29 mouse cellular contexts compared by ENCODE assay signal in genomic region chr4:107136531-107136930, GRCm38 (mm10). TPM values are rescaled to one million over a fixed set of nuclear protein-coding genes. Genes with fewer than 3 reads are reported as not detected.
DNase-seq lines count a peak whose midpoint lies in the region; ATAC-seq and TF ChIP-seq lines count a peak whose summit lies in the region.
"Had no signal": no experiment of that assay in that cellular context is flagged by ENCODE, and none has a peak within 500 bp of the region (broad histone marks: within the 10 kb centered on the region; RNA-seq: fewer than 3 reads in every experiment).

No protein-coding gene starts in this region.

- H3K27ac ChIP-seq in embryonic facial prominence, embryonic 12.5 days: no peak overlapping the region
- H3K27ac ChIP-seq in embryonic facial prominence, embryonic 10.5 days (replicated peaks): no peak overlapping the region
- 0 out of 2 replicates have a peak overlapping the region, but pooled peaks have one; percentile 2 for H3K27ac ChIP-seq in midbrain, embryonic 10.5 days (replicated peaks)
- H3K27ac ChIP-seq in midbrain, postnatal 0 days (ENCODE audit: low read depth, low read length): no peak overlapping the region
- H3K27ac ChIP-seq: embryonic facial prominence, embryonic 15.5 days; heart, adult 2 months; hindbrain, embryonic 12.5 days; midbrain, embryonic 15.5 days; neural tube, embryonic 15.5 days had no signal

- no peak for TF ChIP-seq CTCF in midbrain, postnatal 0 days (IDR thresholded peaks at IDR 0.05)
- no peak for TF ChIP-seq CTCF in lung, adult 2 months (IDR thresholded peaks at IDR 0.05; ENCODE audit: insufficient read depth, low read length)

- DNase-seq in embryonic facial prominence, embryonic 10.5 days (ENCODE audit: low spot score): no peak
- no peak for DNase-seq in midbrain, embryonic 10.5 days (ENCODE audit: low spot score)
- DNase-seq in midbrain, postnatal 0 days (ENCODE audit: low spot score): no peak
- DNase-seq in kidney, postnatal 14 days: peak; percentile 57
- no peak for DNase-seq in lung, adult 2 months
- no peak for DNase-seq in embryo, embryonic 11 days
- no peak for DNase-seq in right cerebral cortex, postnatal 4 days
- DNase-seq: adrenal gland, adult 2 months; cerebellum, adult 9-11 months; gastrocnemius, postnatal 14 days; heart, adult 2 months; lung, adult 18-20 months; right cerebral cortex, postnatal 14 days; thymus, adult 2 months had no signal

- no peak overlapping the region for H3K4me2 ChIP-seq in embryonic facial prominence, embryonic 12.5 days (replicated peaks)
- no peak overlapping the region for H3K4me2 ChIP-seq in midbrain, postnatal 0 days (ENCODE audit: low read depth, low read length, poor library complexity, severe bottlenecking)
- H3K4me2 ChIP-seq: embryonic facial prominence, embryonic 15.5 days; hindbrain, embryonic 12.5 days; midbrain, embryonic 15.5 days; neural tube, embryonic 15.5 days had no signal

- no peak overlapping the region for H3K4me3 ChIP-seq in embryonic facial prominence, embryonic 12.5 days
- no peak overlapping the region for H3K4me3 ChIP-seq in embryonic facial prominence, embryonic 10.5 days
- no peak overlapping the region for H3K4me3 ChIP-seq in midbrain, embryonic 10.5 days
- no peak overlapping the region for H3K4me3 ChIP-seq in midbrain, postnatal 0 days (ENCODE audit: low read depth, low read length)
- H3K4me3 ChIP-seq in lung, adult 2 months (replicated peaks; ENCODE audit: extremely low read depth, low read depth, low read length): no peak overlapping the region
- H3K4me3 ChIP-seq: embryonic facial prominence, embryonic 15.5 days; heart, adult 2 months; hindbrain, embryonic 12.5 days; megakaryocyte, embryonic 14.5 days; midbrain, embryonic 15.5 days; neural tube, embryonic 15.5 days had no signal

- H3K4me1 ChIP-seq in embryonic facial prominence, embryonic 12.5 days: peaks cover 56% of the 10 kb centered on the region
- H3K4me1 ChIP-seq in embryonic facial prominence, embryonic 10.5 days: peaks cover 69% of the 10 kb centered on the region
- peaks cover 64% of the 10 kb centered on the region for H3K4me1 ChIP-seq in midbrain, embryonic 10.5 days
- peaks cover 4% of the 10 kb centered on the region; the same call in 1 of the 2 replicates for H3K4me1 ChIP-seq in midbrain, postnatal 0 days (ENCODE audit: insufficient read depth, low read length)
- peaks cover 3% of the 10 kb centered on the region; the same call in 1 of the 2 replicates for H3K4me1 ChIP-seq in lung, adult 2 months (ENCODE audit: control insufficient read depth, insufficient read depth, low read length)

- peak overlapping the region; percentile 27; the same call in 1 of the 2 replicates for H3K9ac ChIP-seq in embryonic facial prominence, embryonic 12.5 days
- H3K9ac ChIP-seq in midbrain, postnatal 0 days (replicated peaks; ENCODE audit: low read length, poor library complexity, severe bottlenecking): no peak overlapping the region
- H3K9ac ChIP-seq: embryonic facial prominence, embryonic 15.5 days; hindbrain, embryonic 12.5 days; midbrain, embryonic 15.5 days; neural tube, embryonic 15.5 days had no signal

- no peaks in the 10 kb centered on the region for H3K27me3 ChIP-seq in embryonic facial prominence, embryonic 12.5 days
- H3K27me3 ChIP-seq in embryonic facial prominence, embryonic 10.5 days (replicated peaks; ENCODE audit: low read depth, poor library complexity, severe bottlenecking): peaks cover 5% of the 10 kb centered on the region
- H3K27me3 ChIP-seq in midbrain, embryonic 10.5 days (ENCODE audit: low read depth, poor library complexity, severe bottlenecking): peaks cover 31% of the 10 kb centered on the region
- no peaks in the 10 kb centered on the region for H3K27me3 ChIP-seq in midbrain, postnatal 0 days (ENCODE audit: insufficient read depth, low read length)
- H3K27me3 ChIP-seq: embryonic facial prominence, embryonic 15.5 days; hindbrain, embryonic 12.5 days; megakaryocyte, embryonic 14.5 days; midbrain, embryonic 15.5 days; neural tube, embryonic 15.5 days had no signal

- no peaks in the 10 kb centered on the region for H3K9me3 ChIP-seq in embryonic facial prominence, embryonic 12.5 days
- no peaks in the 10 kb centered on the region for H3K9me3 ChIP-seq in embryonic facial prominence, embryonic 10.5 days
- no peaks in the 10 kb centered on the region for H3K9me3 ChIP-seq in midbrain, embryonic 10.5 days (replicated peaks)
- no peaks in the 10 kb centered on the region for H3K9me3 ChIP-seq in midbrain, postnatal 0 days (ENCODE audit: low read length)
- H3K9me3 ChIP-seq: embryonic facial prominence, embryonic 15.5 days; hindbrain, embryonic 12.5 days; megakaryocyte, embryonic 14.5 days; midbrain, embryonic 15.5 days; neural tube, embryonic 15.5 days had no signal

- no peak for ATAC-seq in embryonic facial prominence, embryonic 12.5 days (ENCODE audit: insufficient number of reproducible peaks, insufficient read depth, low FRiP score, low TSS enrichment)
- no peak for ATAC-seq in midbrain, postnatal 0 days (ENCODE audit: low FRiP score)
- ATAC-seq: inflammation-experienced regulatory T-cells, adult 6 months; midbrain, embryonic 15.5 days had no signal

- H3K36me3 ChIP-seq in embryonic facial prominence, embryonic 12.5 days: no peaks in the 10 kb centered on the region
- H3K36me3 ChIP-seq in embryonic facial prominence, embryonic 10.5 days (replicated peaks): peaks cover 8% of the 10 kb centered on the region; the same call in 1 of the 2 replicates
- H3K36me3 ChIP-seq in midbrain, embryonic 10.5 days: peaks cover 6% of the 10 kb centered on the region; the same call in 1 of the 2 replicates
- H3K36me3 ChIP-seq in midbrain, postnatal 0 days (ENCODE audit: insufficient read depth, low read length): no peaks in the 10 kb centered on the region
- H3K36me3 ChIP-seq: hindbrain, embryonic 12.5 days; midbrain, embryonic 15.5 days; neural tube, embryonic 15.5 days had no signal

- no peak for TF ChIP-seq POLR2A in lung, adult 2 months (IDR thresholded peaks at IDR 0.05; ENCODE audit: borderline replicate concordance, extremely low read depth, low read depth, low read length)

- WGBS in embryonic facial prominence, embryonic 12.5 days: 26% methylated on average over 3 of the region's 3 CpGs
- WGBS in embryonic facial prominence, embryonic 10.5 days: 53% methylated on average over 3 of the region's 3 CpGs
- 51% methylated on average over 3 of the region's 3 CpGs for WGBS in midbrain, embryonic 10.5 days
- 53% methylated on average over 3 of the region's 3 CpGs for WGBS in midbrain, postnatal 0 days
- WGBS in lung, adult 2 months: 83% methylated on average over 3 of the region's 3 CpGs

RNA-seq across cellular contexts. Expression of gene Cdcp2, which starts 39.8 kb away (rescaled TPM):
- 0.08 TPM in 2 replicates for polyA plus RNA-seq in embryonic facial prominence, embryonic 12.5 days (2016; fragmentation: Nextera tagmentation; extraction: Ambion mirVana)
- 0.21 and 0.22 TPM in 2 replicates for polyA plus RNA-seq in embryonic facial prominence, embryonic 10.5 days (2016; fragmentation: Nextera tagmentation; extraction: Ambion mirVana)
- 0.11 and 0.22 TPM in 2 replicates for polyA plus RNA-seq in midbrain, embryonic 10.5 days (2016; fragmentation: Nextera tagmentation; extraction: Ambion mirVana)
- 0.22 TPM in 1 of 2 replicates, not detected in the other for total RNA-seq in midbrain, postnatal 0 days (2014; rRNA removed)
- polyA plus RNA-seq in midbrain, postnatal 0 days (2015; fragmentation: Nextera tagmentation; extraction: Ambion mirVana): 0.06 and 0.12 TPM in 2 replicates
- 0.07 TPM in 1 of 2 replicates, not detected in the other for polyA plus RNA-seq in lung, adult 2 months (2012; rRNA removed)
- total RNA-seq: adrenal gland, adult 2 months; gastrocnemius, postnatal 14 days; heart, adult 2 months; layer of hippocampus, adult 8-10 months; left cerebral cortex, adult 18-20 months; left cerebral cortex, postnatal 36 days; liver, adult 2 months had no signal
- polyA plus RNA-seq: embryonic facial prominence, embryonic 15.5 days; heart, adult 2 months; heart, postnatal 0 days; inflammation-experienced regulatory T-cells, adult 6 months; liver, adult 2 months; midbrain, embryonic 15.5 days; neural tube, embryonic 15.5 days; spleen, adult 2 months; stomach, embryonic 14.5 days; urinary bladder, adult 2 months had no signal

RNA-seq across cellular contexts. Expression of gene Tmem59, which starts 41.7 kb away (rescaled TPM):
- polyA plus RNA-seq in embryonic facial prominence, embryonic 12.5 days (2016; fragmentation: Nextera tagmentation; extraction: Ambion mirVana): 374 and 383 TPM in 2 replicates
- 266 and 281 TPM in 2 replicates for polyA plus RNA-seq in embryonic facial prominence, embryonic 10.5 days (2016; fragmentation: Nextera tagmentation; extraction: Ambion mirVana)
- polyA plus RNA-seq in midbrain, embryonic 10.5 days (2016; fragmentation: Nextera tagmentation; extraction: Ambion mirVana): 279 and 311 TPM in 2 replicates
- total RNA-seq in midbrain, postnatal 0 days (2014; rRNA removed): 127 and 153 TPM in 2 replicates
- 338 and 347 TPM in 2 replicates for polyA plus RNA-seq in midbrain, postnatal 0 days (2015; fragmentation: Nextera tagmentation; extraction: Ambion mirVana)
- 321 and 330 TPM in 2 replicates for polyA plus RNA-seq in lung, adult 2 months (2012; rRNA removed)

RNA-seq across cellular contexts. Expression of gene Tceanc2, which starts 42.4 kb away (rescaled TPM):
- polyA plus RNA-seq in embryonic facial prominence, embryonic 12.5 days (2016; fragmentation: Nextera tagmentation; extraction: Ambion mirVana): 23.1 and 24.7 TPM in 2 replicates
- polyA plus RNA-seq in embryonic facial prominence, embryonic 10.5 days (2016; fragmentation: Nextera tagmentation; extraction: Ambion mirVana): 20.7 and 42.7 TPM in 2 replicates
- 30.6 and 39.7 TPM in 2 replicates for polyA plus RNA-seq in midbrain, embryonic 10.5 days (2016; fragmentation: Nextera tagmentation; extraction: Ambion mirVana)
- 8.1 and 12.1 TPM in 2 replicates for total RNA-seq in midbrain, postnatal 0 days (2014; rRNA removed)
- polyA plus RNA-seq in midbrain, postnatal 0 days (2015; fragmentation: Nextera tagmentation; extraction: Ambion mirVana): 21.3 and 33.4 TPM in 2 replicates
- polyA plus RNA-seq in lung, adult 2 months (2012; rRNA removed): 5.6 and 7.5 TPM in 2 replicates
